Mouse (Mus musculus) cerebellum, postnatal 25 days (tissue): ENCODE measurements at regions not wholly inside any gene's neighbourhood (a gene's known extent, or its start where the extent isn't known, plus 50 kb on each side); places are given as distances from the start of the nearest gene placed in this dataset.

Experiments used
- DNase-seq, 2 experiments: peaks; one replicate each; pipeline ENCODE4 v3.0.0; 2021; ENCODE audit warnings: mixed read lengths in 2 of 2

- no peak for DNase-seq
Observed at GRCm38 (mm10) chr17:48592457-48592856, 137.8 kb downstream of the Unc5cl start.

- DNase-seq = peak; percentile 45 to 50
Observed at GRCm38 (mm10) chr17:48595418-48595963, 140.8 kb downstream of the Unc5cl start.

- peak in 1 of 2 experiments; percentile 45 for DNase-seq
Observed at GRCm38 (mm10) chr17:48596406-48596805, 141.7 kb downstream of the Unc5cl start.

GRCm38 (mm10) chr17:48597301-48597700, 142.6 kb downstream of the Unc5cl start:
- DNase-seq = no peak

- DNase-seq = peak; percentile 59 to 60
Observed at GRCm38 (mm10) chr17:48598471-48599141, 143.9 kb downstream of the Unc5cl start.

GRCm38 (mm10) chr17:48600176-48600575, 145.5 kb downstream of the Unc5cl start:
- no peak for DNase-seq

GRCm38 (mm10) chr17:48602554-48602953, 147.9 kb downstream of the Unc5cl start:
- DNase-seq = peak; percentile 68 to 86

- DNase-seq = no peak
Observed at GRCm38 (mm10) chr17:48606767-48607166, 152.1 kb downstream of the Unc5cl start.

GRCm38 (mm10) chr17:48608315-48608714, 153.6 kb downstream of the Unc5cl start:
- no peak for DNase-seq

GRCm38 (mm10) chr17:48610107-48610506, 155.4 kb downstream of the Unc5cl start:
- no peak for DNase-seq

GRCm38 (mm10) chr17:48610806-48611205, 156.1 kb downstream of the Unc5cl start:
- DNase-seq = no peak

GRCm38 (mm10) chr17:48613491-48613890, 158.8 kb downstream of the Unc5cl start:
- no peak for DNase-seq

GRCm38 (mm10) chr17:48615248-48615647, 160.5 kb downstream of the Unc5cl start:
- DNase-seq = no peak

- DNase-seq = no peak
Observed at GRCm38 (mm10) chr17:48616205-48616604, 161.5 kb downstream of the Unc5cl start.

GRCm38 (mm10) chr17:48620896-48621295, 166.2 kb downstream of the Unc5cl start:
- DNase-seq = no peak

GRCm38 (mm10) chr17:48621676-48622075, 167.0 kb downstream of the Unc5cl start:
- no peak for DNase-seq

GRCm38 (mm10) chr17:48624937-48625336, 170.2 kb downstream of the Unc5cl start:
- DNase-seq = no peak

- no peak for DNase-seq
Observed at GRCm38 (mm10) chr17:48625971-48626370, 171.3 kb downstream of the Unc5cl start.

- no peak for DNase-seq
Observed at GRCm38 (mm10) chr17:48639611-48640010, 184.9 kb downstream of the Unc5cl start.

GRCm38 (mm10) chr17:48643533-48644019, 188.9 kb downstream of the Unc5cl start:
- no peak for DNase-seq

- DNase-seq = no peak
Observed at GRCm38 (mm10) chr17:48645056-48645455, 190.4 kb downstream of the Unc5cl start.

- no peak for DNase-seq
Observed at GRCm38 (mm10) chr17:48646626-48647195, 192.0 kb downstream of the Unc5cl start.

- no peak for DNase-seq
Observed at GRCm38 (mm10) chr17:48647431-48647830, 192.7 kb downstream of the Unc5cl start.

- no peak for DNase-seq
Observed at GRCm38 (mm10) chr17:48650556-48650955, 195.9 kb downstream of the Unc5cl start.
